Comparison of ENCODE assay signal across 8 mouse cellular contexts in the genomic region with DNA sequence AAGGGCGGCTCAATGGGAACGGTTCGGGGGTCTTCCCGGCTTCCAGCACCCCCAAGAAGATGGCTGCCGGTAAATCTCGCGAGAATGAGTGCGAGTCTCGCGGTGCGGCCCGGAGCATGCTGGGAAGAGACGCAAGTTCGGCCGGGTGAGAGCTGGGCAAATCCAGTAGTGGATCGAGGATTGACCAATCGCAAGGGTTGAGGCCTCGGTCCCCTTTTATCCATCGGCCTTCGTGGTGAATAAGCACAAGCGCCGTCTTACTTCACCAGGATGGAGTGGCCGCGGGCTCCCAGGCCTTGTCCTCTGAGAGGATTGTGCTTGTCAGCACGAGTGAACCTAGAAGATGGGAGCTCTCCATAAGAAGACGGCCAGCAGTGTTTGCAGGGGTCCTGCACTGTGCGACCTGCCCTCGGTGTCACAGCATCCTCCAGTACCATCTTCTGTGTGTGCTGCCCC. TPM values are rescaled to one million over a fixed set of nuclear protein-coding genes. Genes with fewer than 3 reads are reported as not detected.
DNase-seq lines count a peak whose midpoint lies in the region; ATAC-seq lines count a peak whose summit lies in the region.

A gene (minus strand): TSS at position 90 of the 456 bp plus-strand sequence.

- peak within 1 kb of the TSS; percentile 96 for H3K4me2 ChIP-seq in heart, embryonic 14.5 days (ENCODE audit: low read length)
- peak within 1 kb of the TSS; percentile 83 for H3K4me2 ChIP-seq in liver, embryonic 13.5 days
- H3K4me2 ChIP-seq in stomach, embryonic 16.5 days (ENCODE audit: low read depth, low read length): peak within 1 kb of the TSS; percentile 82

- H3K4me3 ChIP-seq in heart, embryonic 14.5 days (ENCODE audit: control insufficient read depth in 1 of 2, insufficient read depth in 1 of 2, low read depth in 1 of 2, low read length in 2 of 2): peak within 1 kb of the TSS; percentile 98
- H3K4me3 ChIP-seq in liver, embryonic 13.5 days (replicated peaks): peak within 1 kb of the TSS; percentile 87
- H3K4me3 ChIP-seq in stomach, embryonic 16.5 days (replicated peaks; ENCODE audit: low read length): peak within 1 kb of the TSS; percentile 84

- H3K9ac ChIP-seq in heart, embryonic 14.5 days (ENCODE audit: low read length): peak within 1 kb of the TSS; percentile 99
- peak within 1 kb of the TSS; percentile 95 for H3K9ac ChIP-seq in liver, embryonic 13.5 days
- H3K9ac ChIP-seq in stomach, embryonic 16.5 days (ENCODE audit: low read length): peak within 1 kb of the TSS; percentile 99

- no peaks in the 10 kb centered on the region for H3K36me3 ChIP-seq in heart, embryonic 14.5 days (ENCODE audit: control insufficient read depth, insufficient read depth, low read length)
- H3K36me3 ChIP-seq in liver, embryonic 13.5 days: no peaks in the 10 kb centered on the region
- H3K36me3 ChIP-seq in stomach, embryonic 16.5 days (ENCODE audit: control insufficient read depth, insufficient read depth, low read length): no peaks in the 10 kb centered on the region

- no peaks in the 10 kb centered on the region for H3K9me3 ChIP-seq in heart, embryonic 14.5 days (ENCODE audit: control insufficient read depth, low read length)
- H3K9me3 ChIP-seq in liver, embryonic 13.5 days (replicated peaks): no peaks in the 10 kb centered on the region
- no peaks in the 10 kb centered on the region for H3K9me3 ChIP-seq in stomach, embryonic 16.5 days (replicated peaks; ENCODE audit: control insufficient read depth, low read length)

- peak; percentile 91 for DNase-seq in c-Kit-negative CD71-positive TER-119-positive erythroid progenitor cells, embryonic 14.5 days (ENCODE audit: low read depth, low spot score)
- DNase-seq in fibroblast of lung, adult 2 months (ENCODE audit: low read depth): peak; percentile 91
- DNase-seq in kidney, postnatal 14 days: peak; percentile 97
- DNase-seq in liver, embryonic 13.5 days: peak; percentile 96
- DNase-seq in neural tube, embryonic 10.5 days (ENCODE audit: extremely low spot score, low spot score): peak; percentile 97

- peak within 1 kb of the TSS; percentile 88 to 89 for H3K27ac ChIP-seq in heart, embryonic 14.5 days (replicated peaks in 1 of 2; ENCODE audit: control insufficient read depth in 1 of 2, insufficient read depth in 1 of 2, low read depth in 2 of 2, low read length in 2 of 2)
- peak within 1 kb of the TSS; percentile 89 for H3K27ac ChIP-seq in liver, embryonic 13.5 days
- peak within 1 kb of the TSS; percentile 94 for H3K27ac ChIP-seq in stomach, embryonic 16.5 days (ENCODE audit: low read length)

- peak; percentile 92 for ATAC-seq in CD4-positive, CD25-positive, alpha-beta regulatory T cell, adult 4 months
- ATAC-seq in heart, embryonic 14.5 days (ENCODE audit: insufficient number of reproducible peaks, insufficient read depth, low FRiP score, low read depth): peak; percentile 95
- peak; percentile 94 for ATAC-seq in liver, embryonic 13.5 days (ENCODE audit: low read depth)
- ATAC-seq in stomach, embryonic 16.5 days (ENCODE audit: insufficient read depth, low FRiP score): peak; percentile 97

- H3K27me3 ChIP-seq in heart, embryonic 14.5 days (ENCODE audit: control insufficient read depth, insufficient read depth, low read length): no peaks in the 10 kb centered on the region
- no peaks in the 10 kb centered on the region for H3K27me3 ChIP-seq in liver, embryonic 13.5 days
- H3K27me3 ChIP-seq in stomach, embryonic 16.5 days (ENCODE audit: control insufficient read depth, insufficient read depth, low read length): no peaks in the 10 kb centered on the region

- WGBS in heart, embryonic 14.5 days: under 1% methylated on average over 28 of the region's 28 CpGs
- under 1% methylated on average over 28 of the region's 28 CpGs for WGBS in liver, embryonic 13.5 days (ENCODE audit: insufficient replicate concordance)
- WGBS in stomach, embryonic 16.5 days: under 1% methylated on average over 28 of the region's 28 CpGs

- peaks cover 0 to 25% of the 10 kb centered on the region in 2 experiments; a peak in 3 of 4 replicates for H3K4me1 ChIP-seq in heart, embryonic 14.5 days (ENCODE audit: control insufficient read depth in 2 of 2, insufficient read depth in 2 of 2, low read length in 2 of 2)
- H3K4me1 ChIP-seq in liver, embryonic 13.5 days (replicated peaks): peaks cover 35% of the 10 kb centered on the region
- H3K4me1 ChIP-seq in stomach, embryonic 16.5 days (ENCODE audit: control insufficient read depth, insufficient read depth, low read length): peaks cover 19% of the 10 kb centered on the region

RNA-seq across cellular contexts. Expression of the gene that starts here (rescaled TPM):
- 10 to 100 TPM; 38.5 to 46.9 TPM for polyA plus RNA-seq in CD4-positive, CD25-positive, alpha-beta regulatory T cell, adult 4 months (2017; shearing (Covaris generic))
- polyA plus RNA-seq in heart, embryonic 14.5 days (2014; fragmentation: Nextera tagmentation; extraction: Ambion mirVana): 23.1 and 25.9 TPM in 2 replicates
- 11.1 and 11.7 TPM in 2 replicates for polyA plus RNA-seq in liver, embryonic 13.5 days (2015; fragmentation: Nextera tagmentation; extraction: Ambion mirVana)
- 23.0 and 27.6 TPM in 2 replicates for polyA plus RNA-seq in stomach, embryonic 16.5 days (2015; fragmentation: Nextera tagmentation; extraction: Ambion mirVana)

Comparison
In these comparisons a context has a peak if more than half of its experiments do, and no peak if none do; other contexts are left out.
1. Peak in every context shown above with its lines: DNase-seq, ATAC-seq, H3K4me3 ChIP-seq and H3K27ac ChIP-seq.